Mouse (Mus musculus) neutrophil, adult 5-6 weeks (primary cell): ENCODE measurements around the gene Cdh22. TPM values are rescaled to one million over a fixed set of nuclear protein-coding genes. Genes with fewer than 3 reads are reported as not detected.

Experiments used
- ATAC-seq: fragments of 151-379, 151-347 bp; 2 replicates; pipeline ENCODE4 v1.8.0; 2017; ENCODE audit warnings: mild to moderate bottlenecking, moderate TSS enrichment; ENCODE audit not compliant: insufficient number of reproducible peaks, poor library complexity, low FRiP score, severe bottlenecking; ENCODE audit errors: extremely low read depth
- total RNA-seq: library from RNA; stranded (forward); fragments of 200-1000 nt; gene quantifications from 2 replicates; pipeline ENCODE4 v1.2.3, GENCODE M21; 2017

Cdh22 gene
- total RNA-seq, 1 experiment from 2014 or later = not detected

- no peak for ATAC-seq
Measured at GRCm38 (mm10) chr2:165113733-165114132, 120.9 kb downstream of the Cdh22 start.

- peak; percentile 61 for ATAC-seq
Measured at GRCm38 (mm10) chr2:165112149-165112548, 122.5 kb downstream of the Cdh22 start.

DNA sequence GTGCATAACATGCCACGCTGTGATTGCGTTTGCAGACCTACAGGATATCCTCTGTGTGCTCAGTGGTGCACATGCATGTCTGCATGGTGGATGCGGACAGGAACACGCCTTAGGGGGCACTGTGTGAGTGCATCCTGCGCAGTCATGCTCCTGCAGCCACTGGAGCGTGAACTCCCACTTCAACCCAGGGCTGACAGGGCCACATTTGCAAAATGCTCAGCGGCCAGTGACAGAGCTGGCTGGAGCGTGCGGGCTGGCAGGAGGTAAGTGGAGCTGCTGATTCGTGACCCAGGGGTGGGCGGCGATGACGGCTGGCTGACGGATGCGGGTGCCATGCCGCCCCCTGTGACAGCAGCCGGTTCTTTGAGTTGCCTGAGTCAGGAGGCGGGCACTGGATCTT, 128.1 kb downstream of the Cdh22 start:
- no peak for ATAC-seq

GRCm38 (mm10) chr2:165105513-165106079, 129.1 kb downstream of the Cdh22 start:
- ATAC-seq = no peak

DNA sequence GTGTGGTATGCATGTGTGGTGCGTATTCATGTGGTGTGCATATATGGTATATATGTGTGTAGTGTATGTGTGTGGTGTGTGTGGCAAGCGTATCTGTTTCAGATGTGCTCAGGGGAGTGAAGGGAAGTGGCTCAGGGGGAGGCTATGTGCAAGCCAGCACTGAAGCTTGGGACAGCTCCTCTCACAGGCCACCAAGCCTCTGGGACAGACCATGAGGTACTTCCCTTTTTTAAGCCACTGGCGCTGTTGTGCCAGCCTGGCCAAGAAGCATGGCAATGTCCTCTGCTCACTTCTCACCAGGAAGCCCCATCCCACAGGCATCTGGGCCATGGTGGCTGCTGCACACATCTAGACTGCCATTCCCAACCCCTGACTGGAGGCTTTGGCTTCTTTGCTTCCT, 131.7 kb downstream of the Cdh22 start:
- ATAC-seq = no peak

DNA sequence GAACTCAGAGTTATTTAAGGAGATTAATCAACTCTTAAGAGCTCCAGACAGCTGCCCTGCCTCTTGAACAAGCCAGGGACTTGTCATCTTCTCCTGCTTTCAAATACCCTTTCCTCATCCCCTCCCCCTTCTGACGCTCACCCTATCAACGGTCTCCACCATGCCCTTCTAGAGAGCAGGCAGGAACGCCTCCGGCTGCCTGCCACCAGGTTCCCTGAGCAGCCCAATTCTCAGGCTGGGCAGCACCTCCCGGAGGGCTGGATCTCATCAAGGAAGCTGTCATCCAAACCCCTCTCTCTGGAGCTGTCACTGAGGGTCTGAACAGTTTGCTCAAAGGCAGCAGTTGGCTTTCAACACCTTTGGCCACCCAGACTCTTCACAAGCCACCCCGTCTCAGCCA, 133.9 kb downstream of the Cdh22 start:
- no peak for ATAC-seq

GRCm38 (mm10) chr2:165098861-165099260, 135.8 kb downstream of the Cdh22 start:
- ATAC-seq = no peak

GRCm38 (mm10) chr2:165096367-165096766, 138.3 kb downstream of the Cdh22 start:
- no peak for ATAC-seq

DNA sequence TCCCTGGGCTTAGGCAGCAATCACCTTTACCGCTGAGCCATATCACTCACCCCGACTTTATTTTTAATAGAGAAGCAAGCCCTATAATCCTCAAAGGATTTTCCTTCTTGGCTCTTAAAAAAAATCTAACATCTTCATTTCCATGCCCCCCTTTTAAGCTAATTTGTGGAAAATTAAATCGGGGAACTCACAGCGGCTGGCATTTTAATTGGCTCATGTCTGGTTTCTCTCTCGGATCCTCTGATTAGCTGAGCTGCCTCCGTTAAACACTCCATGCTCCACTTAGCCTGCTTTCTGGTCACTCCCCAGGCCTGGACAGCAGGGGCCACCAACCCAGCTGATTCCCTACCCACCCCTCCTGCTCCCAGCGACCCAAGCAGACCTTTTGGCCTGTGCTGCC, 142.3 kb downstream of the Cdh22 start:
- ATAC-seq = no peak

DNA sequence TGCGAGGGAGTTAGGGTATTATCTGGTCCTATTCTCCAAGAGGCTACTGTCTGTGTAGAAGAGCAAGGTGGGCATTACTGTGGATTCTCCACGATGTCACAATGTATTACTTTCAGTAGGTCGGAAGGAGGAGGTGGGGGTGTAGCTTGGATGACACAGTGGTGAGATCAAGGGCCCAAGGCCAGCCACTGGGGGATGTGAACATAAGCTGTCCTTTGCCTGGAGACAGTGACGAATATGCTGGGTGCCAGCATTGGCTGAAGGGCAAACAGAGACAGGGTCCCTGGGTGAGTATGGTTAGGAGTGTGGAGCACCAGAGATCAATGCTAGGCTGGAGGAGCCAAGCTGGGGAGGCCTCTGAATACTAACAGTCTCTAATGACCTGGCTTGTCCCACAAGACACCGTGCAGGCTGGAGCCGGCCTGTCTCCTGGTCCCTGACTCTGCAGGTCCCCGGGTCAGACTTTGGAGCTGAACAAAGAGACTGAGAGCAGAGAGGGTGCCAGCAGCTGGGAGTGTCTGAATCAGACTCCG, 143.2 kb downstream of the Cdh22 start:
- ATAC-seq = no peak

DNA sequence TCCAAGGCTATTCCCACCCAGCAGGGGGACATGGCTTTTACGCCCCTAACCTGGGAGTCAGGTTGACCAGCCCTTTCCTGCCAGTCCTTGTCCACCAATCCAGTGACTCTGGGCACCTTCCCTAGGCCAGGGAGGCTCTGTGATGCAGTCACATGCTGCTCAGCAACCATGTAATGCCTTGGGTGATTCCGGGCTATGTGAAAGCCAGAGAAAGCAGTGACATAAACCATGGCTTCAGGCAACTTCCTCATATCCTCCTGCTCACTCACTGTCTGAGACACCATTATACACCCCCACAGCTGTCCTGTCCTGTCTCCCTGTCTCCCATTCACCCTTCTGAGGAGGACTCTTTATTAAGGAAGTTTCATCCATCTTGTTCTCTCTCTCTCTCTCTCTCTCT, 144.0 kb downstream of the Cdh22 start, which contains the start of gene 1700025C18Rik:
Gene 1700025C18Rik (minus strand): TSS at position 101 of the 400 bp plus-strand sequence.
- ATAC-seq = no peak

DNA sequence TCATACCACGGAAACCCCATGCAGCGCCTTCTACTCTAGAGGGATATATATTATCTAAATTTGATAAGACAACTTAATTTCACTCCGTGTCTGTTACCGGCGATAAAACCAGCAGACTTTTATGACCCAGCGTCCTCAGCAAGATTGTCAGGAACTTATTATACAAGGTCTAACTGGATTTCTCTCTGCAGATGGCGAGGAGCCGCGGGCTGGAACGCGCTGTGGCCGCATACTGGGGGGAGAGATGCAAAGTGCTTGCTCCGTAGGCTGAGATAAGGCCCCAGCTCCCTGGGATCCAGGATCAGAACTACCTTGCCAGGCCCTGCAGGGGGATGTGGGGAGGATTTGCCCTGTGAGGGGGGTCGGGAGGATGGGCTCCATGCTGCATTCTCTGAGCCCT, 145.2 kb downstream of the Cdh22 start:
- no peak for ATAC-seq

DNA sequence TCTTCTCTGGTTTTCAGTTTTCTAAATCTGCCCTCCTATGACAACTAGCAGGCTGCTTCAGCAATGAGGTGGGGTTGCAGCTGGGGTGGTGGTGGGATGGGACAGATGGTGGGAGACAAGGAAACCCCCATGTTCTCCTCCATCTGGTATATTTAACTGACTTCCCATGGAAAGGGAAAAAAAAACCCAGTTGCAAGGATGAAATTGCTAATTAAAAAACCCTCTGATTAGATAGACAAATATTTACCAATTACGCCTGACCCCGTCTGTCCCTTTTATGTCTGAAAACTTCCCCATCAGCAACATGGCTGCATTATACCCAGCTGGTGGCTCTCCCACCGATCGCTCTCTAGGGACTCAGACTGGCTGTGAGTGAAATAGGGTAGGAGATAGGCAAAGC, 148.0 kb downstream of the Cdh22 start:
- ATAC-seq = no peak

DNA sequence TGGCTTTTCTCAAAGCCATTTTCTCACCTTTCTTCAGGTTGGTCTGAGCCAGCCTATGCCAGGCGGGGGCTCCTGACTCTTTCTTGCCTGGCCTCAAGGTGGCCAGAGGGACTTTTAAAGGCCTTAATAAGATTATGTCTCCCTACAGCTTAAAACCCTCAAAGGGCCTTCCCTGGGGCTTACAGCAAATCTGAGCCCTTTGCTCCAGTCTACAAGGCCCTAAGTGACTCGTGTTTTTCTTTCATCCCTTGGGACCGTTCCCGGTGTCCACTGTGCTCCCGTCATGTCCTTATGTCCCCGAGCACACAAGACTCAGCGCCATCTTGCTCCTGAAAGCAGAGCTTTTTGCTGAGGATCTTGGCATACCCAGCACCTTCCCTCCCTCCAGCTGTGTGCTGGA, 153.4 kb downstream of the Cdh22 start:
- no peak for ATAC-seq

- ATAC-seq = no peak
Measured at GRCm38 (mm10) chr2:165080657-165081056, 154.0 kb downstream of the Cdh22 start.

GRCm38 (mm10) chr2:165078605-165079004, 156.0 kb downstream of the Cdh22 start:
- ATAC-seq = no peak

DNA sequence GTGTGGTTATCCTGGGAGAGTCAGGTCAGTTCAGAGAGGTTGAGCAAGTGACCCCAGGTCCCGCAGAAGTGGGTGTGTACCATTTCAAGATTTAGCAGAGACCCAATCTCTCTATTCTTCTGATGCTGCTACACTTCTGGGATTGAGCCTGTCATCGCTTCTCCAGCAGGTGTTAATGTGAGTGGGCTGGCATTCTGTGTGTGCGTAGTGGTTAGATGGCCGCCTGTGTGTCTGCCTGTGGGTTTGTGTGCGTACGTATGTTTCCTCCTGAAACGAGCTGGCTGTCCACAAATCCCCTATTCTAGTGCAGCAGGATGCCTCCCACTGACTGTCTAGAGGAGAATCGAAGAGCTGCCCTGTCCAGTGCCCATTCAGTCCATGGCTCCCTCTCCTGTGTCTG, 156.6 kb downstream of the Cdh22 start:
- ATAC-seq = no peak

GRCm38 (mm10) chr2:165077055-165077454, 157.6 kb downstream of the Cdh22 start:
- ATAC-seq = no peak

- ATAC-seq = peak; percentile 76
Measured at GRCm38 (mm10) chr2:165074937-165075336, 159.7 kb downstream of the Cdh22 start.

GRCm38 (mm10) chr2:165074081-165074884, 160.4 kb downstream of the Cdh22 start:
- no peak for ATAC-seq
